Mouse (Mus musculus): ENCODE results near the gene Gm20388. TPM values are rescaled to one million over a fixed set of nuclear protein-coding genes. Genes with fewer than 3 reads are reported as not detected.

The Gm20388 gene
- polyA plus RNA-seq, 1 experiment from 2014 or later: not detected

DNA sequence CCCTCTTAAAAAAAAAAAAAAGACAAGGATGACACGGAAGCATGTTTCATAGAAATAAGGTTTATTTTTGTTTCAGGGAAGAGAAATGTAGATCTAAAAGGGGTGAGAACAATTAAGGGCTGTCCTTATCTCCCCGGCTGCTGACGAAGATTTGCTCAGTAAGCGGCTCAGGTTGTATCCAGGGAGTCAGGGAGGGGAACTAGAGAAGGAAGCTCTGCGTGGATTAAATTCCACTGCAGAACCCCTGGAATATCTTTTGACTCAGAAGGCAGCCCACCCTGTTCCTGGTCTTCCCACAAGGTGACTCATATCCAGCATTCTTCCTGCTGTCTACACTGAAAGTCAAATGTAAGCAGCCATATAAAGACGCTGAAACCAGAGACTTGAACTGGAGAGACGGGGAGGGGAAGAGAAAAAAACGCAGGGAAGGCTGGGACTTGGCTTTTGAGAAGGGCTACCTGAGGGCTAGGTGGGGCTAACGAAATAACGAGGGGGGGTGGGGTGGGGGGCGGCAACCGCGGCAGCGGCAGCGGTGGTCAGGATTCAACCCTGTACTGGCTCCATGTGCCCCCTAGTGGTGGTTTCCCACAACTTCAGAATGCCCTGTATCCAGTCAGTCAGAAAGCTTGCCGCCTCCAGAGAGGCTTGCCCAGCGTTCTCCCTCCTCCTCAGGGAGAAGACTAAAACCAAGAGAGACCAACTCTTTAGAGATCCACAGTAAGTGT is 3511.6 kb downstream of the Gm20388 start:
- DNase-seq (ENCODE audit: low spot score): peak; percentile 72
- no peak overlapping the region; the same call in 1 of the 2 replicates for H3K9ac ChIP-seq (ENCODE audit: low read length)

GRCm38 (mm10) chr8:123422781-123423159 is 3512.1 kb downstream of the Gm20388 start:
- H3K4me3 ChIP-seq (ENCODE audit: low read depth, low read length): no peak overlapping the region
- no peak overlapping the region for H3K27ac ChIP-seq (replicated peaks)
- TF ChIP-seq EP300 (optimal IDR thresholded peaks at IDR 0.05) (no peak), CTCF (IDR thresholded peaks at IDR 0.05; ENCODE audit: low read depth) (no peak)
- no peak for DNase-seq (ENCODE audit: low spot score)
- peaks cover 6% of the 10 kb centered on the region; the same call in 1 of the 2 replicates for H3K9me3 ChIP-seq (ENCODE audit: control insufficient read depth, low read length)
- WGBS: 15% methylated on average over 3 of the region's 3 CpGs
- peak overlapping the region; percentile 47; the same call in 1 of the 2 replicates for H3K4me2 ChIP-seq (replicated peaks; ENCODE audit: low read depth)
- H3K27me3 ChIP-seq (ENCODE audit: control insufficient read depth, insufficient read depth, low read length): no peaks in the 10 kb centered on the region
- 0 out of 2 replicates have a peak, but pooled peaks have one; percentile 14 for ATAC-seq (ENCODE audit: low FRiP score, low TSS enrichment)
- H3K4me1 ChIP-seq (replicated peaks; ENCODE audit: control insufficient read depth, insufficient read depth): no peaks in the 10 kb centered on the region
- no peaks in the 10 kb centered on the region for H3K36me3 ChIP-seq (ENCODE audit: control insufficient read depth, insufficient read depth, low read length)
- no peak overlapping the region for H3K9ac ChIP-seq (ENCODE audit: low read length)

More for the DNA sequence above, 3511.6 kb downstream of the Gm20388 start:
- Histone ChIP-seq H3K27ac (replicated peaks) (no peak overlapping the region), H3K4me3 (ENCODE audit: low read depth, low read length) (peak overlapping the region; percentile 27), H3K4me1 (replicated peaks; ENCODE audit: control insufficient read depth, insufficient read depth) (no peaks in the 10 kb centered on the region), H3K9me3 (ENCODE audit: control insufficient read depth, low read length) (0 out of 2 replicates have a peak, but pooled peaks cover 1% of the 10 kb centered on the region), H3K27me3 (ENCODE audit: control insufficient read depth, insufficient read depth, low read length) (no peaks in the 10 kb centered on the region), H3K4me2 (replicated peaks; ENCODE audit: low read depth) (peak overlapping the region; percentile 47), H3K36me3 (ENCODE audit: control insufficient read depth, insufficient read depth, low read length) (no peaks in the 10 kb centered on the region)
- ATAC-seq (ENCODE audit: low FRiP score, low TSS enrichment): peak; percentile 69
- TF ChIP-seq EP300 (optimal IDR thresholded peaks at IDR 0.05) (no peak), CTCF (IDR thresholded peaks at IDR 0.05; ENCODE audit: low read depth) (peak; percentile 75)
- WGBS: 13% methylated on average over 16 of the region's 17 CpGs

DNA sequence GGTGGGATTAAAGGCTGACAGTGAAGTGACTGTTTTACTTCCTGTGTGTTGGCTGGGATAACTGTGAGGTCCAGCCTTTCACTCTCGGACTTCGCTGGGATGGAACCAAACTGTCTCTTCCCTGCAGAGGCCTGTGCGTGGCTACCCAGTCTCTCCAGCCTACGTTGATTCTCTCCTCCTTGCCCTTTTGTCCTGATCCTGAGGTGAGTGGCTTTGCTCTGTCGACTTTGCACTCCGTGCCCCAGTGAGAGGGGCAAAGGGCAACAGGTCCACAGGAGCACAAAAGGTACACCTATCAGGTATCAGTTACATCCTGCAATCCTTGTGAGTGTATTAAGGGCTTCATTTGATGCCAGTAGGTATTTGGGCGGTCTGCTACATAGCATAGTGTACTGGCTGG is 3512.8 kb downstream of the Gm20388 start, which contains the start of gene Def8:
Gene Def8, plus strand, starts transcription at position 87 of the 400 bp plus-strand sequence.
- no peaks in the 10 kb centered on the region for H3K27me3 ChIP-seq (ENCODE audit: control insufficient read depth, insufficient read depth, low read length)
- DNase-seq (ENCODE audit: low spot score) (no peak), ATAC-seq (ENCODE audit: low FRiP score, low TSS enrichment) (no peak)
- TF ChIP-seq CTCF (IDR thresholded peaks at IDR 0.05; ENCODE audit: low read depth) (no peak), EP300 (optimal IDR thresholded peaks at IDR 0.05) (no peak)
- 69% methylated on average over 7 of the region's 7 CpGs for WGBS
- peaks cover 12% of the 10 kb centered on the region; the same call in 1 of the 2 replicates for H3K9me3 ChIP-seq (ENCODE audit: control insufficient read depth, low read length)
- peak within 1 kb of the TSS; percentile 47 for H3K4me2 ChIP-seq (replicated peaks; ENCODE audit: low read depth)
- H3K36me3 ChIP-seq (ENCODE audit: control insufficient read depth, insufficient read depth, low read length): no peaks in the 10 kb centered on the region
- H3K4me3 ChIP-seq (ENCODE audit: low read depth, low read length): peak within 1 kb of the TSS; percentile 27
- H3K9ac ChIP-seq (ENCODE audit: low read length): no peak within 1 kb of the TSS; the same call in 1 of the 2 replicates
- H3K27ac ChIP-seq (replicated peaks): no peak within 1 kb of the TSS
- H3K4me1 ChIP-seq (replicated peaks; ENCODE audit: control insufficient read depth, insufficient read depth): no peaks in the 10 kb centered on the region

- Histone ChIP-seq H3K36me3 (ENCODE audit: control insufficient read depth, insufficient read depth, low read length) (no peaks in the 10 kb centered on the region), H3K9me3 (ENCODE audit: control insufficient read depth, low read length) (peaks cover 20% of the 10 kb centered on the region; the same call in 1 of the 2 replicates), H3K9ac (ENCODE audit: low read length) (no peak overlapping the region), H3K27ac (replicated peaks) (no peak overlapping the region), H3K4me3 (ENCODE audit: low read depth, low read length) (no peak overlapping the region), H3K4me2 (replicated peaks; ENCODE audit: low read depth) (no peak overlapping the region), H3K27me3 (ENCODE audit: control insufficient read depth, insufficient read depth, low read length) (no peaks in the 10 kb centered on the region), H3K4me1 (replicated peaks; ENCODE audit: control insufficient read depth, insufficient read depth) (no peaks in the 10 kb centered on the region)
- WGBS: 96% methylated on average over 27 of the region's 27 CpGs
- no peak for TF ChIP-seq CTCF (IDR thresholded peaks at IDR 0.05; ENCODE audit: low read depth)
- no peak for TF ChIP-seq EP300 (optimal IDR thresholded peaks at IDR 0.05)
- no peak for ATAC-seq (ENCODE audit: low FRiP score, low TSS enrichment)
- no peak for DNase-seq (ENCODE audit: low spot score)
These were observed 3516.2 kb downstream of the Gm20388 start for GRCm38 (mm10) chr8:123426511-123427509.

GRCm38 (mm10) chr8:123427639-123428275 is 3517.1 kb downstream of the Gm20388 start:
- no peak for ATAC-seq (ENCODE audit: low FRiP score, low TSS enrichment)
- 96% methylated on average over 24 of the region's 24 CpGs for WGBS

More at GRCm38 (mm10) chr8:123427639-123428275, 3517.1 kb downstream of the Gm20388 start:
- Histone ChIP-seq H3K27me3 (ENCODE audit: control insufficient read depth, insufficient read depth, low read length) (no peaks in the 10 kb centered on the region), H3K9me3 (ENCODE audit: control insufficient read depth, low read length) (peaks cover 20% of the 10 kb centered on the region; the same call in 1 of the 2 replicates), H3K4me2 (replicated peaks; ENCODE audit: low read depth) (no peak overlapping the region), H3K36me3 (ENCODE audit: control insufficient read depth, insufficient read depth, low read length) (no peaks in the 10 kb centered on the region), H3K27ac (replicated peaks) (no peak overlapping the region), H3K9ac (ENCODE audit: low read length) (no peak overlapping the region), H3K4me3 (ENCODE audit: low read depth, low read length) (no peak overlapping the region), H3K4me1 (replicated peaks; ENCODE audit: control insufficient read depth, insufficient read depth) (no peaks in the 10 kb centered on the region)
- no peak for TF ChIP-seq CTCF (IDR thresholded peaks at IDR 0.05; ENCODE audit: low read depth)
- TF ChIP-seq EP300 (optimal IDR thresholded peaks at IDR 0.05): no peak
- DNase-seq (ENCODE audit: low spot score): no peak
